Comparison of ENCODE assay signal across 10 mouse cellular contexts in genomic region chr9:121343122-121343876, GRCm38 (mm10). TPM values are rescaled to one million over a fixed set of nuclear protein-coding genes. Genes with fewer than 3 reads are reported as not detected.
A peak's percentile ranks its signal among the peaks of the same experiment; 100 is the strongest.
DNase-seq lines count a peak whose midpoint lies in the region; ATAC-seq and TF ChIP-seq lines count a peak whose summit lies in the region.
"Had no signal": no experiment of that assay in that cellular context is flagged by ENCODE, and none has a peak within 500 bp of the region (broad histone marks: within the 10 kb centered on the region; RNA-seq: fewer than 3 reads in every experiment).

No protein-coding gene starts in this region.

- TF ChIP-seq RAD21 in MEL (IDR thresholded peaks at IDR 0.05; ENCODE audit: low read depth, low read length): no peak

- H3K27me3 ChIP-seq in heart, embryonic 10.5 days (ENCODE audit: insufficient read depth, poor library complexity, severe bottlenecking): no peaks in the 10 kb centered on the region
- no peaks in the 10 kb centered on the region for H3K27me3 ChIP-seq in MEL (ENCODE audit: control insufficient read depth in 1 of 2, insufficient read depth in 2 of 2, low read length in 2 of 2)
- H3K27me3 ChIP-seq in heart, postnatal 0 days (ENCODE audit: control insufficient read depth, insufficient read depth, low read length): no peaks in the 10 kb centered on the region

- intact Hi-C loops in heart, postnatal 25 days (cut with DNase I): no loop called here
- intact Hi-C loops in left cerebral cortex, postnatal 4 days (cut with DNase I): no loop called here
- intact Hi-C loops in left cerebral cortex, postnatal 10 days (cut with DNase I): no loop called here

- H3K4me3 ChIP-seq in heart, embryonic 10.5 days: no peak overlapping the region
- no peak overlapping the region for H3K4me3 ChIP-seq in MEL (ENCODE audit: control insufficient read depth in 1 of 2, insufficient read depth in 1 of 2, low read depth in 2 of 2, low read length in 2 of 2)
- H3K4me3 ChIP-seq in heart, postnatal 0 days (ENCODE audit: low read depth, low read length): no peak overlapping the region

- H3K27ac ChIP-seq in heart, embryonic 10.5 days: peak overlapping the region; percentile 17; the same call in 1 of the 2 replicates
- no peak overlapping the region for H3K27ac ChIP-seq in MEL (ENCODE audit: control insufficient read depth, low read depth, low read length)
- H3K27ac ChIP-seq in heart, postnatal 0 days (ENCODE audit: low read depth): peak overlapping the region; percentile 96

- H3K36me3 ChIP-seq in heart, embryonic 10.5 days: no peaks in the 10 kb centered on the region
- no peaks in the 10 kb centered on the region; a peak in 1 of 4 replicates for H3K36me3 ChIP-seq in MEL (ENCODE audit: control insufficient read depth in 1 of 2, insufficient read depth in 2 of 2, low read length in 2 of 2)
- H3K36me3 ChIP-seq in heart, postnatal 0 days (replicated peaks; ENCODE audit: control insufficient read depth, insufficient read depth, low read length): no peaks in the 10 kb centered on the region

- H3K9ac ChIP-seq in MEL (ENCODE audit: control insufficient read depth, low read depth, low read length, poor library complexity, severe bottlenecking): no peak overlapping the region
- H3K9ac ChIP-seq in heart, postnatal 0 days (replicated peaks; ENCODE audit: low read depth, low read length): no peak overlapping the region

- no peaks in the 10 kb centered on the region for H3K9me3 ChIP-seq in heart, embryonic 10.5 days
- no peaks in the 10 kb centered on the region for H3K9me3 ChIP-seq in MEL (replicated peaks; ENCODE audit: insufficient read depth, low read length)
- no peaks in the 10 kb centered on the region for H3K9me3 ChIP-seq in heart, postnatal 0 days (replicated peaks; ENCODE audit: control insufficient read depth, low read length)

- ATAC-seq in heart, postnatal 0 days (ENCODE audit: insufficient read depth, low read depth): peak; percentile 40; the same call in 1 of the 2 replicates
- ATAC-seq: CD4-positive, CD25-positive, alpha-beta regulatory T cell, adult 4 months had no signal

- TF ChIP-seq POLR2A in MEL (IDR thresholded peaks at IDR 0.05; ENCODE audit: control insufficient read depth in 1 of 2, insufficient read depth in 1 of 2, low read depth in 1 of 2, low read length in 2 of 2, poor library complexity in 1 of 2): no peak

- no peak overlapping the region for H3K4me2 ChIP-seq in heart, postnatal 0 days (ENCODE audit: low read depth, low read length)

- WGBS in heart, embryonic 10.5 days: 74% methylated on average over 14 of the region's 14 CpGs
- 47% methylated on average over 14 of the region's 14 CpGs for WGBS in heart, postnatal 0 days

- TF ChIP-seq CTCF in MEL (IDR thresholded peaks at IDR 0.05 in 2 of 3, conservative IDR thresholded peaks at IDR 0.05 in 1 of 3; ENCODE audit: control insufficient read depth in 1 of 3, insufficient read depth in 1 of 3, low read depth in 2 of 3, low read length in 3 of 3, poor library complexity in 1 of 3, severe bottlenecking in 1 of 3): peak; percentile 13 to 33 (median 19); a peak in 3 of 6 replicates
- TF ChIP-seq CTCF in heart, postnatal 0 days (IDR thresholded peaks at IDR 0.05; ENCODE audit: low read depth): peak; percentile 48

- TF ChIP-seq EP300 in MEL (IDR thresholded peaks at IDR 0.05; ENCODE audit: low read depth in 1 of 2, low read length in 2 of 2): no peak
- no peak for TF ChIP-seq EP300 in heart, postnatal 0 days (IDR thresholded peaks at IDR 0.05; ENCODE audit: low read depth)

- no peak for DNase-seq in heart, embryonic 10.5 days (ENCODE audit: low spot score)
- DNase-seq in heart, postnatal 25 days (ENCODE audit: low spot score): no peak
- DNase-seq in left cerebral cortex, postnatal 4 days: peak; percentile 31
- DNase-seq in left cerebral cortex, postnatal 10 days (ENCODE audit: extremely low spot score in 1 of 2, low spot score in 2 of 2): no peak
- no peak for DNase-seq in MEL (ENCODE audit: low read depth, low spot score)
- peak; percentile 76 for DNase-seq in heart, postnatal 0 days (ENCODE audit: low spot score)
- no peak for DNase-seq in urinary bladder, postnatal 4 days (ENCODE audit: low spot score in 2 of 2)
- DNase-seq in spleen, postnatal 36 days (ENCODE audit: low spot score in 2 of 2): no peak
- DNase-seq: lung, postnatal 4 days had no signal

- H3K4me1 ChIP-seq in heart, embryonic 10.5 days: peaks cover 61% of the 10 kb centered on the region
- H3K4me1 ChIP-seq in MEL (ENCODE audit: control insufficient read depth in 1 of 2, insufficient read depth in 2 of 2, low read length in 2 of 2): no peaks in the 10 kb centered on the region
- H3K4me1 ChIP-seq in heart, postnatal 0 days (ENCODE audit: control insufficient read depth, insufficient read depth): peaks cover 59% of the 10 kb centered on the region

- no peaks in the 10 kb centered on the region; the same call in 1 of the 2 replicates for H3K79me2 ChIP-seq in MEL (ENCODE audit: control insufficient read depth, insufficient read depth, low read length, poor library complexity)

TF ChIP-seq in MEL, 35 proteins besides CTCF, POLR2A, EP300 and RAD21:
- TF ChIP-seq TCF12 (IDR thresholded peaks at IDR 0.05; ENCODE audit: low read depth, low read length) (no peak), POLR2AphosphoS2 (IDR thresholded peaks at IDR 0.05; ENCODE audit: low read length) (no peak), ZC3H11A (IDR thresholded peaks at IDR 0.05; ENCODE audit: low read depth, low read length) (no peak), POLR2AphosphoS5 (IDR thresholded peaks at IDR 0.05; ENCODE audit: borderline replicate concordance, low read depth, low read length) (no peak), HCFC1 (IDR thresholded peaks at IDR 0.05; ENCODE audit: low read depth, low read length) (no peak), MAZ (IDR thresholded peaks at IDR 0.05; ENCODE audit: low read depth, low read length) (no peak), USF1 (IDR thresholded peaks at IDR 0.05; ENCODE audit: low read depth, low read length) (no peak), KAT2A (conservative IDR thresholded peaks at IDR 0.05; ENCODE audit: low read depth, low read length) (no peak), MEF2A (IDR thresholded peaks at IDR 0.05; ENCODE audit: extremely low read depth, insufficient replicate concordance, low read depth, low read length, poor library complexity, severe bottlenecking) (no peak)
TF ChIP-seq in MEL: peak in this region for 0.

RNA-seq across cellular contexts. Expression of gene Trak1, which starts 46.0 kb away (rescaled TPM):
- 18.2 and 24.1 TPM in 2 replicates for polyA plus RNA-seq in heart, embryonic 10.5 days (2016; fragmentation: Nextera tagmentation; extraction: Ambion mirVana)
- 100 to 1,000 TPM; 309 to 322 TPM for total RNA-seq in heart, postnatal 25 days (2021)
- 100 to 1,000 TPM; 208 to 215 TPM for total RNA-seq in left cerebral cortex, postnatal 4 days (2021)
- total RNA-seq in left cerebral cortex, postnatal 10 days (2021): 100 to 1,000 TPM; 213 to 215 TPM
- 15.3 and 16.2 TPM in 2 replicates for total RNA-seq in MEL (2012; rRNA removed)
- 10 to 100 TPM in 1 of 2 experiments, not detected in 1; 35.5 TPM for polyA plus RNA-seq in MEL (2012; ENCODE audit: insufficient read depth in 1 of 2, insufficient read length in 2 of 2, low read depth in 1 of 2, low replicate concordance in 2 of 2, missing spikeins in 1 of 2)
- 113 and 120 TPM in 2 replicates for total RNA-seq in heart, postnatal 0 days (2014; rRNA removed; ENCODE audit: low replicate concordance)
- 53.5 and 59.3 TPM in 2 replicates for polyA plus RNA-seq in heart, postnatal 0 days (2015; fragmentation: Nextera tagmentation; extraction: Ambion mirVana)

Comparison
In these comparisons a context has a peak if more than half of its experiments do, and no peak if none do; other contexts are left out.
1. DNase-seq: peak in left cerebral cortex, postnatal 4 days (single experiment) and heart, postnatal 0 days (single experiment); none in heart, embryonic 10.5 days (single experiment), heart, postnatal 25 days (single experiment), left cerebral cortex, postnatal 10 days (0 of 2), MEL (single experiment), urinary bladder, postnatal 4 days (0 of 2) and spleen, postnatal 36 days (0 of 2).